Mouse (Mus musculus) heart, embryonic 13.5 days (tissue): ENCODE data around the gene Pold3. TPM values are rescaled to one million over a fixed set of nuclear protein-coding genes. Genes with fewer than 3 reads are reported as not detected.
A peak's percentile ranks its signal among the peaks of the same experiment; 100 is the strongest.
"Not testable (repeated sequence)": the region's sequence is repeated elsewhere in the genome, so short reads cannot be mapped to it uniquely, and the experiment has no call there.

Experiments
- ATAC-seq: fragments of 200-750 bp; cut with Nextera tagmentation; 2 replicates; pipeline ENCODE4 v1.8.0; 2017; ENCODE audit warnings: moderate TSS enrichment; ENCODE audit not compliant: insufficient number of reproducible peaks, low FRiP score, low TSS enrichment; ENCODE audit errors: extremely low read depth
- H3K27ac ChIP-seq: fragments of 300-500 bp; sonication (generic); replicated peaks from 2 replicates; pipeline ENCODE4 v1.5.1; 2015; ENCODE audit warnings: moderate library complexity, mild to moderate bottlenecking, inconsistent platforms
- H3K27me3 ChIP-seq: fragments of 300-500 bp; sonication (generic); replicated peaks from 2 replicates; pipeline ENCODE4 v1.6.1; 2015; ENCODE audit warnings: mild to moderate bottlenecking, inconsistent platforms
- H3K36me3 ChIP-seq: fragments of 300-500 bp; sonication (generic); 2 replicates; pipeline ENCODE4 v1.6.1; 2015; ENCODE audit warnings: mild to moderate bottlenecking, inconsistent platforms
- H3K4me1 ChIP-seq: fragments of 300-500 bp; sonication (generic); 2 replicates; pipeline ENCODE4 v1.6.1; 2015; ENCODE audit warnings: inconsistent platforms
- H3K4me2 ChIP-seq: fragments of 300-500 bp; sonication (generic); 2 replicates; pipeline ENCODE4 v1.6.1; 2015; ENCODE audit warnings: inconsistent platforms, mild to moderate bottlenecking, moderate library complexity
- H3K4me3 ChIP-seq: fragments of 300-500 bp; sonication (generic); 2 replicates; pipeline ENCODE4 v1.5.1; 2015; ENCODE audit warnings: moderate library complexity, mild to moderate bottlenecking, inconsistent platforms
- H3K9ac ChIP-seq: fragments of 300-500 bp; sonication (generic); 2 replicates; pipeline ENCODE4 v1.6.1; 2015; ENCODE audit warnings: inconsistent platforms, mild to moderate bottlenecking, moderate library complexity
- H3K9me3 ChIP-seq: fragments of 300-500 bp; sonication (generic); 2 replicates; pipeline ENCODE4 v1.6.1; 2016; ENCODE audit warnings: inconsistent platforms
- WGBS: fragments of 180-500 bp; shearing (Covaris S2); methylation state at CpG from one replicate; pipeline ENCODE4 v1.1.7; 2015; ENCODE audit warnings: mixed read lengths; 5-methylcytosine and 5-hydroxymethylcytosine counted together
- polyA plus RNA-seq: library from polyadenylated mRNA; unstranded; fragments of >200 nt; fragmentation: Nextera tagmentation; extraction: Ambion mirVana; gene quantifications from 2 replicates; pipeline ENCODE4 v1.2.1, GENCODE M21; 2015

Pold3 gene
- polyA plus RNA-seq, 1 experiment from 2014 or later = 34.8 TPM

GRCm38 (mm10) chr7:100052991-100053390 is 68.4 kb downstream of the Pold3 start:
- H3K9me3 ChIP-seq, ATAC-seq: not testable (repeated sequence)
- WGBS = 81% methylated on average over 2 of the region's 2 CpGs

GRCm38 (mm10) chr7:100051904-100052303 is 69.5 kb downstream of the Pold3 start:
- no peak overlapping the region for H3K4me3 ChIP-seq
- ATAC-seq = no peak
- H3K9ac ChIP-seq = no peak overlapping the region
- no peaks in the 10 kb centered on the region for H3K4me1 ChIP-seq
- 55% methylated on average over 4 of the region's 4 CpGs for WGBS
- H3K4me2 ChIP-seq = no peak overlapping the region
- H3K27me3 ChIP-seq = no peaks in the 10 kb centered on the region
- no peaks in the 10 kb centered on the region for H3K9me3 ChIP-seq
- H3K36me3 ChIP-seq = no peaks in the 10 kb centered on the region
- no peak overlapping the region for H3K27ac ChIP-seq

More at GRCm38 (mm10) chr7:100052991-100053390, 68.4 kb downstream of the Pold3 start:
- H3K27me3 ChIP-seq, H3K9ac ChIP-seq, H3K4me3 ChIP-seq, H3K36me3 ChIP-seq, H3K4me2 ChIP-seq, H3K4me1 ChIP-seq, H3K27ac ChIP-seq: not testable (repeated sequence)

DNA sequence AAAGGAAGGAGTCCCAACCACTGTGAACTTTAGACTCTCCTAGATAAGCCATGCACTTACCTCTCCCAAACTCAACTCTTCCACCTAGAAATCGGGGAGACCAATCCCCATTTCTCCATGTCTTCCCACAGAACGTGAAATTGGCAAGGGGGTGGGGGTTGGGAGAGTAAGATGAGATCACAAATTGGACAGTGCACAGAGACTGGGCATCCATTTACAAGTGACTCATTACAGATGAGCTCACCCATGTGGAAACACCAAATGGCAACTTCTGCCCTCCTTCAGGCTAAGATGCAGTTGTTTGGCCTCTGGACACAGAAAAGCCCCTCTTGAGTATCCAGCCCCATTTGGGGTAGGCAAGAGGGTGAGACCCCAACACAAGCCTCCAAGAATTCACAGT is 74.9 kb downstream of the Pold3 start:
- H3K9ac ChIP-seq = no peak overlapping the region
- no peak for ATAC-seq
- no peak overlapping the region for H3K4me3 ChIP-seq
- H3K4me1 ChIP-seq = peaks cover 18% of the 10 kb centered on the region
- H3K9me3 ChIP-seq = no peaks in the 10 kb centered on the region
- peaks cover 24% of the 10 kb centered on the region for H3K27me3 ChIP-seq
- H3K36me3 ChIP-seq = no peaks in the 10 kb centered on the region
- H3K4me2 ChIP-seq = no peak overlapping the region
- 64% methylated on average over 2 of the region's 2 CpGs for WGBS
- H3K27ac ChIP-seq = no peak overlapping the region

DNA sequence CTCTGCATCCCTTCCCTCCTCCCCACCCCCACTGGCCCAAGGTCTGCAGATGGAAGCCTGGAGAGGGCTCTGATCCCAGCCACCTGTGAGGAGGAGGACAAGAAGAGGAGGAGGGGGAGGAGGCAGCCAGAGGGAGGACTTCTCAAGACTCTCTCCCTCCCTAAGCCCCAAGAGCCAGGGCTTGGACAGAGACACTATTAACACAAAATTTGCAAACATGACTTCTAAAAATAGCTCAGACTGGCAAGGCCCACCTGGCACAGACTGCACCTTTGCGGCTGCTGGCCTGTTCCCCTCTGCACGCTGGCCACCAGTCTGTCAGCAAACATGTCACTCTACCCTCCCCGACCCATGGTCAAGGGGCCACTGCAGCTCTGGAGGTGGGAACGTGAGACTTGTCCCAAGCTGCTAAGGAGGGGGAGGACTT is 77.7 kb downstream of the Pold3 start:
- 32% methylated on average over 4 of the region's 4 CpGs for WGBS
- peaks cover 1% of the 10 kb centered on the region; the same call in 1 of the 2 replicates for H3K9me3 ChIP-seq
- H3K27me3 ChIP-seq = peaks cover 24% of the 10 kb centered on the region
- H3K9ac ChIP-seq = no peak overlapping the region
- H3K27ac ChIP-seq = no peak overlapping the region
- H3K4me1 ChIP-seq = peaks cover 18% of the 10 kb centered on the region
- no peak overlapping the region for H3K4me2 ChIP-seq
- ATAC-seq = no peak
- H3K36me3 ChIP-seq = no peaks in the 10 kb centered on the region
- H3K4me3 ChIP-seq = no peak overlapping the region

DNA sequence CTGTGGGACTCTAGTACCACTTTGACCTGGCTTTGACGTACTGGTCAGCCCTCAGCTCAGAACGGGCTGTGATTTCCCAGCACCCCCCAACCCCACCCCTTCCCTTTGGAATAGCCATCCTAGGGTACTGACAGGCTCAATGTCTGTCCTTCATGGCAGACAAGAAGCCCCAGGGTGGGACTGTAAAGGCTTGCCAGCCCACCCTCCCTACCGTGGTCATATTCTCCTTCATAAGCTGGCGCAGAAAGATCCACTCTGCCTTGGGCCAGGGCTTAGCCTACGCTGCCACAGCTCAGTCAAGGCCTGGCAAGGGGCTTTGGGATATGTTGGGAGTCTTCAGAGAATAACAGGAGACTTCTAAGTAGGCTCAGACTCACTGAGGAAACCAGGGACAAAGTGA is 78.3 kb downstream of the Pold3 start:
- Histone ChIP-seq H3K9me3 (peaks cover 3% of the 10 kb centered on the region; the same call in 1 of the 2 replicates), H3K27me3 (peaks cover 24% of the 10 kb centered on the region), H3K9ac (no peak overlapping the region), H3K36me3 (no peaks in the 10 kb centered on the region), H3K4me2 (no peak overlapping the region), H3K27ac (no peak overlapping the region), H3K4me3 (no peak overlapping the region), H3K4me1 (peaks cover 18% of the 10 kb centered on the region)
- WGBS = 84% methylated on average over 5 of the region's 5 CpGs
- ATAC-seq = no peak

DNA sequence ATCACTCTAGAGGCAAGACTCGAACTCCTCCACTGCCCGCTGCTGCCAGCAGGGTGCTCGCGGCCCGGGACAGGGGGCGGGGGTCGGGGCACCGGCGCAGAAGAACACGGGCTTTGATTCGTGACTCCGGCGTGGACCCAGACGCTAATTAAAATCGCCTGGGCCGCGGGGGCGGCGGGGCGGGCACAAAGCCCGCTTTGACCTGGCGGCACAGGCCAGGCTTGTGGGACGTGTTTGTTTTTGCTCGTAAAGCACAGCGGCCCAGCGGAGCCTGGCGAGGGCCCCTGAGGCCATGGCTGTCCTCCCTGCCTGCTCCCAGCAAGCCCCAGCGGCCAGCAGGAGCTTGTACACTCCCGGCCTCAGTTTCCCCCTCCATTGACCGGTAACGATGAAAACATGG is 79.2 kb downstream of the Pold3 start:
- peak overlapping the region; percentile 29 for H3K4me3 ChIP-seq
- H3K27me3 ChIP-seq = peaks cover 24% of the 10 kb centered on the region
- no peak for ATAC-seq
- H3K4me1 ChIP-seq = peaks cover 18% of the 10 kb centered on the region
- peaks cover 3% of the 10 kb centered on the region; the same call in 1 of the 2 replicates for H3K9me3 ChIP-seq
- H3K36me3 ChIP-seq = no peaks in the 10 kb centered on the region
- H3K9ac ChIP-seq = 0 out of 2 replicates have a peak overlapping the region, but pooled peaks have one; percentile 37
- 14% methylated on average over 31 of the region's 31 CpGs for WGBS
- H3K4me2 ChIP-seq = peak overlapping the region; percentile 57
- H3K27ac ChIP-seq = no peak overlapping the region

DNA sequence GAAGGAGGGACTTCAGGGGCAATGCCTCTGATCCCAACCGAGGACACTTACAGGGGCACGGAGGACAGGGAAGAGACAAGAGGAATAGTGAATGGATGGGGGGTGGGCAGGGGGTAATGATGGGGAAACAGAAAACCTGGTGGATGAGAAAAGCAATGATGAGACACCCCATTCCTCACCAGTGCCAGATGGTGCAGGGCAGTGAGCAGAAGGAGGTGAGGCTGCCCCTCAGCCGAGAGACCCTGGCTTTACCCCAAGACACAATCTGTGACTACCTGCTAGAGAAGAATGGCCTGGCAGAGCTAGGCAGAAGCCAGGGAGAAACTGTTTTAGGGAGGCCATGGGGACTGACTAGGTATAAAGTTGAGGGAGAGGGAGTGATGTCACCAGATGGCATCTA is 84.9 kb downstream of the Pold3 start:
- Histone ChIP-seq H3K4me3 (no peak overlapping the region), H3K4me1 (0 out of 2 replicates have a peak, but pooled peaks cover 8% of the 10 kb centered on the region), H3K36me3 (no peaks in the 10 kb centered on the region), H3K27me3 (peaks cover under 1% of the 10 kb centered on the region; the same call in 1 of the 2 replicates), H3K27ac (no peak overlapping the region), H3K9ac (no peak overlapping the region), H3K9me3 (peaks cover 3% of the 10 kb centered on the region; the same call in 1 of the 2 replicates), H3K4me2 (no peak overlapping the region)
- no peak for ATAC-seq
- WGBS = 66% methylated on average over 3 of the region's 3 CpGs

- Histone ChIP-seq H3K36me3 (no peaks in the 10 kb centered on the region), H3K4me1 (0 out of 2 replicates have a peak, but pooled peaks cover 8% of the 10 kb centered on the region), H3K4me2 (no peak overlapping the region), H3K27me3 (no peaks in the 10 kb centered on the region; the same call in 1 of the 2 replicates), H3K9ac (no peak overlapping the region), H3K4me3 (no peak overlapping the region), H3K9me3 (peaks cover 3% of the 10 kb centered on the region; the same call in 1 of the 2 replicates), H3K27ac (no peak overlapping the region)
- ATAC-seq = no peak
- WGBS = 80% methylated on average over 7 of the region's 7 CpGs
Observed at GRCm38 (mm10) chr7:100036050-100036449, 85.3 kb downstream of the Pold3 start.

DNA sequence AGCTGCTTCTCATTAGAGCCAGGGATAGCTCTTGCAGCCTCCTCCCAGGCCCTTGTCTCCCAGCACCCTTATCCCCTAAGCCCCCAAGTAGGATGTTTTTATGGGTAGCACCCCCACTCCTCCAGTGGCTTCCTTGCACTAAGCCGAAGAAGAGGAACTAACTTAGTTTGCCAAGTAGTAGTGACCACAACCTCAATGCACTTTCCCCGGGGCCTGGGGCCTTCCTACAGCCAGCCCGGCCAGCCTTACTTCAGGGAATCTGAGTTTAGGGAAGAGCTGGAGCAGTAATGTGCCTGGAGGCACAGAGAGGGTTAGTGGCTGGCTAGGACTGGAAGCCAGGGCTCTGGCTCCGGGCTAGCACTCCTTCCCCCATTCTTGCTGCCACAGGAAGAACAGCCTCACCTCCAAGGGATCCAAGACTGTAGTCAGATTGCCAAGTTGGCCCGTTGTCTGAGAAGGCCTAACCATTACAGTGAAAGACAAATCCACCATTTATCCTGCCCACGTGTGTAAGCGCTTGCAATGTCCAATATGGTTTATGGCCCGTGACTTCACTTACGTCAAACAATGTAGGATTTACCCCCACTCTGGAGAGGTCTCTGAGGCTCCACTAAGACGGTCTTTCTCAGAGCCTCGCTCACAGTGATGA is 86.4 kb downstream of the Pold3 start:
- peaks cover 3% of the 10 kb centered on the region; the same call in 1 of the 2 replicates for H3K9me3 ChIP-seq
- no peaks in the 10 kb centered on the region for H3K36me3 ChIP-seq
- 0 out of 2 replicates have a peak, but pooled peaks cover 8% of the 10 kb centered on the region for H3K4me1 ChIP-seq
- H3K4me2 ChIP-seq = no peak overlapping the region
- ATAC-seq = no peak
- no peak overlapping the region for H3K4me3 ChIP-seq
- 71% methylated on average over 11 of the region's 11 CpGs for WGBS
- H3K27me3 ChIP-seq = no peaks in the 10 kb centered on the region; the same call in 1 of the 2 replicates
- no peak overlapping the region for H3K27ac ChIP-seq
- H3K9ac ChIP-seq = no peak overlapping the region

DNA sequence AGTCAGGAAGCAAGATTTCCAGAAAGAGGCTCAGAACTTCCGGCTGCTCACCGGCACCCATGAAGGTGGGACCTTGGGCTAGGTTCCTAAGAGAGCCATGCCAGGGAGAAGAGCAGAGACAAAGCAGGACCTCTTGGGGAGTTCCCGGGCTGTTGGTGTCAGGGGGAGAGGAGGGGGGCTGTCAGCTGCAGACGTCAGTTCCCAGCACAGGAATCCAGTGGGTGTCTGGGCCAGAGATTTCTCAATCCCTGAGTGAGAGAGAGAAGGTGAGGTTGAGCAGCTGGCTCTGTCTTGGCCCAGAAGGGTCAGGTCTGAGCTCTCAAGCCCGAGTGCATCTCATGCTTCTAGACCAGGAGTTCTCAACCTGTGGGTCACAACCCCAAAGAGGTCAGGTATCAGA is 87.7 kb downstream of the Pold3 start:
- no peak overlapping the region for H3K27ac ChIP-seq
- H3K4me3 ChIP-seq = no peak overlapping the region
- no peaks in the 10 kb centered on the region; the same call in 1 of the 2 replicates for H3K27me3 ChIP-seq
- ATAC-seq = no peak
- H3K9me3 ChIP-seq = peaks cover 2% of the 10 kb centered on the region; the same call in 1 of the 2 replicates
- 0 out of 2 replicates have a peak, but pooled peaks cover 8% of the 10 kb centered on the region for H3K4me1 ChIP-seq
- no peak overlapping the region for H3K9ac ChIP-seq
- no peaks in the 10 kb centered on the region for H3K36me3 ChIP-seq
- H3K4me2 ChIP-seq = no peak overlapping the region
- 47% methylated on average over 5 of the region's 5 CpGs for WGBS
